Comparison of ENCODE assay signal across 24 mouse cellular contexts in the genomic region with DNA sequence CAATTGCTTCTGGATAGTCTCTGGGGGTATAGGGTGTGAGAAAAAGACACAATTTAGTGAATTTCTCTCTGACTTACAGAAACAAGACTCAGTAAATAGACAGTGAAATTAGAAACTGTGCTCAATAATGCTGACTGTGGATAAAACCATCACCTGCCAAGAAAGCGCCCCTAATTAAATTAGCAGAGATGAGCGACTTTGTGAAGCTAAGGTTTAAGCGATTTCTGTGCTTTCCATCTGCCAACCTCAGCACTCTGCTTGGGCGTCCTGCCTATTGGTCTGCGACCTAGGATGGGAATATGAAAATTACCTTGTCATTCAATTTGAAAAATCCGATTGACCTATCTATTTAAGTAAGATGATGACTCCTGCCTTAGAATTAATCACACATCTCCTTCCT.
DNase-seq lines count a peak whose midpoint lies in the region; ATAC-seq lines count a peak whose summit lies in the region.
"Had no signal": no experiment of that assay in that cellular context is flagged by ENCODE, and none has a peak within 500 bp of the region (broad histone marks: within the 10 kb centered on the region; RNA-seq: fewer than 3 reads in every experiment).

No protein-coding gene starts in this region.

- DNase-seq in cerebellum, postnatal 10 days: peak; percentile 65 to 75
- DNase-seq in cerebellum, adult 18-20 months: no peak
- peak; percentile 38 for DNase-seq in forebrain, embryonic 14.5 days (ENCODE audit: low spot score)
- DNase-seq in left cerebral cortex, postnatal 4 days: peak; percentile 28
- no peak for DNase-seq in left cerebral cortex, adult 11 months (ENCODE audit: low spot score)
- DNase-seq: adrenal gland, adult 8-10 months; adrenal gland, postnatal 25 days; cerebellum, adult 2 months; cerebellum, postnatal 25 days; gastrocnemius, postnatal 25 days; heart, adult 18-20 months; heart, postnatal 10 days; heart, postnatal 36 days; kidney, adult 18-20 months had no signal

- no peaks in the 10 kb centered on the region for H3K9me3 ChIP-seq in forebrain, embryonic 14.5 days (replicated peaks; ENCODE audit: control insufficient read depth, low read length)
- no peaks in the 10 kb centered on the region for H3K9me3 ChIP-seq in forebrain, embryonic 12.5 days
- H3K9me3 ChIP-seq: embryonic facial prominence, embryonic 12.5 days; embryonic facial prominence, embryonic 15.5 days; forebrain, embryonic 15.5 days; heart, embryonic 12.5 days; heart, embryonic 15.5 days; hindbrain, embryonic 15.5 days had no signal

- no peak for ATAC-seq in forebrain, embryonic 14.5 days
- ATAC-seq in forebrain, embryonic 12.5 days (ENCODE audit: low FRiP score): no peak; the same call in 1 of the 2 replicates
- ATAC-seq: activated CD4-positive, CD25-positive, alpha-beta regulatory T cell, adult 4 months; forebrain, embryonic 15.5 days; inflammation-experienced regulatory T-cells, adult 6 months; intestine, embryonic 16.5 days had no signal

- H3K9ac ChIP-seq in forebrain, embryonic 14.5 days (ENCODE audit: low read length): no peak overlapping the region
- no peak overlapping the region for H3K9ac ChIP-seq in forebrain, embryonic 12.5 days
- H3K9ac ChIP-seq: embryonic facial prominence, embryonic 12.5 days; embryonic facial prominence, embryonic 15.5 days; forebrain, embryonic 15.5 days; heart, embryonic 12.5 days; heart, embryonic 15.5 days; hindbrain, embryonic 15.5 days had no signal

- peaks cover 4% of the 10 kb centered on the region; the same call in 1 of the 2 replicates for H3K4me1 ChIP-seq in forebrain, embryonic 14.5 days (ENCODE audit: control insufficient read depth, insufficient read depth, low read length)
- H3K4me1 ChIP-seq in forebrain, embryonic 12.5 days: no peaks in the 10 kb centered on the region
- H3K4me1 ChIP-seq: embryonic facial prominence, embryonic 12.5 days; embryonic facial prominence, embryonic 15.5 days; heart, embryonic 12.5 days; heart, embryonic 15.5 days; hindbrain, embryonic 15.5 days had no signal

- H3K4me2 ChIP-seq in forebrain, embryonic 14.5 days (ENCODE audit: low read length): no peak overlapping the region
- H3K4me2 ChIP-seq in forebrain, embryonic 12.5 days: no peak overlapping the region
- H3K4me2 ChIP-seq: embryonic facial prominence, embryonic 12.5 days; embryonic facial prominence, embryonic 15.5 days; forebrain, embryonic 15.5 days; heart, embryonic 12.5 days; heart, embryonic 15.5 days; hindbrain, embryonic 15.5 days had no signal

- H3K36me3 ChIP-seq in forebrain, embryonic 14.5 days (ENCODE audit: control insufficient read depth, insufficient read depth, low read length): no peaks in the 10 kb centered on the region
- no peaks in the 10 kb centered on the region for H3K36me3 ChIP-seq in forebrain, embryonic 12.5 days (replicated peaks)
- H3K36me3 ChIP-seq: embryonic facial prominence, embryonic 12.5 days; embryonic facial prominence, embryonic 15.5 days; forebrain, embryonic 15.5 days; heart, embryonic 12.5 days; heart, embryonic 15.5 days; hindbrain, embryonic 15.5 days had no signal

- H3K27ac ChIP-seq in forebrain, embryonic 14.5 days (ENCODE audit: low read depth, low read length): no peak overlapping the region
- no peak overlapping the region for H3K27ac ChIP-seq in forebrain, embryonic 12.5 days
- H3K27ac ChIP-seq: embryonic facial prominence, embryonic 12.5 days; embryonic facial prominence, embryonic 15.5 days; forebrain, embryonic 15.5 days; heart, embryonic 15.5 days; hindbrain, embryonic 15.5 days had no signal

- WGBS in forebrain, embryonic 14.5 days: 62% methylated on average over 6 of the region's 6 CpGs
- 78% methylated on average over 6 of the region's 6 CpGs for WGBS in forebrain, embryonic 12.5 days

- no peaks in the 10 kb centered on the region for H3K27me3 ChIP-seq in forebrain, embryonic 14.5 days (replicated peaks; ENCODE audit: control insufficient read depth, insufficient read depth, low read length)
- no peaks in the 10 kb centered on the region for H3K27me3 ChIP-seq in forebrain, embryonic 12.5 days
- H3K27me3 ChIP-seq: embryonic facial prominence, embryonic 12.5 days; embryonic facial prominence, embryonic 15.5 days; forebrain, embryonic 15.5 days; heart, embryonic 12.5 days; heart, embryonic 15.5 days; hindbrain, embryonic 15.5 days had no signal

- H3K4me3 ChIP-seq in forebrain, embryonic 14.5 days (ENCODE audit: low read depth, low read length): no peak overlapping the region
- H3K4me3 ChIP-seq in forebrain, embryonic 12.5 days (replicated peaks): no peak overlapping the region
- H3K4me3 ChIP-seq: embryonic facial prominence, embryonic 12.5 days; embryonic facial prominence, embryonic 15.5 days; forebrain, embryonic 15.5 days; heart, embryonic 12.5 days; heart, embryonic 15.5 days; hindbrain, embryonic 15.5 days had no signal

- intact Hi-C loops in left cerebral cortex, postnatal 4 days (cut with DNase I): no loop called here

Comparison
In these comparisons a context has a peak if more than half of its experiments do, and no peak if none do; other contexts are left out.
1. DNase-seq: peak in cerebellum, postnatal 10 days (2 of 2), forebrain, embryonic 14.5 days (single experiment) and left cerebral cortex, postnatal 4 days (single experiment); none in cerebellum, adult 18-20 months (0 of 2) and left cerebral cortex, adult 11 months (single experiment).